Comparison of ENCODE assay signal across 26 mouse cellular contexts in genomic region chr13:27960421-27960820, GRCm38 (mm10). TPM values are rescaled to one million over a fixed set of nuclear protein-coding genes. Genes with fewer than 3 reads are reported as not detected.
"Had no signal": no experiment of that assay in that cellular context is flagged by ENCODE, and none has a peak within 500 bp of the region (broad histone marks: within the 10 kb centered on the region; RNA-seq: fewer than 3 reads in every experiment).

No protein-coding gene starts in this region.

RNA-seq across cellular contexts. Expression of gene Prl4a1, which starts 55.6 kb away (rescaled TPM):
- polyA plus RNA-seq: heart, embryonic 11.5 days; heart, embryonic 12.5 days; heart, embryonic 13.5 days; heart, embryonic 14.5 days; heart, embryonic 15.5 days; heart, embryonic 16.5 days; heart, postnatal 0 days; hindbrain, embryonic 10.5 days; hindbrain, embryonic 11.5 days; hindbrain, embryonic 12.5 days; hindbrain, embryonic 13.5 days; hindbrain, embryonic 14.5 days; hindbrain, embryonic 15.5 days; hindbrain, embryonic 16.5 days; hindbrain, postnatal 0 days; inflammation-experienced regulatory T-cells, adult 6 months; intestine, embryonic 14.5 days; intestine, embryonic 15.5 days; intestine, embryonic 16.5 days; intestine, postnatal 0 days; kidney, adult 2 months; kidney, embryonic 14.5 days; kidney, embryonic 15.5 days; kidney, embryonic 16.5 days; kidney, postnatal 0 days; large intestine, adult 2 months had no signal
